Mouse (Mus musculus) bone marrow macrophage, adult 2 months (primary cell): ENCODE measurements around the gene Rph3a.

Experiments
- CTCF ChIP-seq: IDR thresholded peaks from 2 replicates; pipeline ENCODE4 v1.5.1; 2012; ENCODE audit warnings: low read depth, mild to moderate bottlenecking, low read length, moderate library complexity
- POLR2A ChIP-seq: IDR thresholded peaks from 2 replicates; pipeline ENCODE4 v1.6.1; 2012; ENCODE audit warnings: mild to moderate bottlenecking, low read depth, low read length, borderline replicate concordance

GRCm38 (mm10) chr5:120900666-120901065, 109.2 kb downstream of the Rph3a start:
- TF ChIP-seq CTCF (no peak), POLR2A (no peak)
